10 mouse cellular contexts compared by ENCODE assay signal in the genomic region with DNA sequence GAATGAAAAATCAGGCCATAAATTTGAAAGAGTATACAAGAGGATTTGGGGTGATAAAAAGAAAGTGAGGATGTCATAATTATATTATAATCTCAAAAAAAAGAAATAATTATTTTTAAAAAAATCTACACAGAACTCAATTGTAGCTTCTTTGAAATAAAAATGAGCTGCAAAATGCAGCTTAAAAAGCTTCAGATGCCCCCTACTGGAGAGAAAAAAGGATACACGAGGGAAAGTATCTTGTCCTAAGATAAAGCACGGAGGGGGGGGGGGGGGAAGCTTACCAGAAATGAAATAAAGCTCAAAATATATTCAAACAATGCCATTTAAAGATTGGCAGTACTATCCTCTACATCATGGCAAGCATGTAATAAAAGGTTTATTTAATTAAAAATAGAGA.
DNase-seq lines count a peak whose midpoint lies in the region; ATAC-seq lines count a peak whose summit lies in the region.
"Had no signal": no experiment of that assay in that cellular context is flagged by ENCODE, and none has a peak within 500 bp of the region (broad histone marks: within the 10 kb centered on the region; RNA-seq: fewer than 3 reads in every experiment).

No protein-coding gene starts in this region.

- H3K9ac ChIP-seq in forebrain, embryonic 12.5 days = no peak overlapping the region
- H3K9ac ChIP-seq in forebrain, embryonic 16.5 days (replicated peaks; ENCODE audit: low read depth, low read length) = no peak overlapping the region
- H3K9ac ChIP-seq: hindbrain, embryonic 15.5 days; limb, embryonic 12.5 days had no signal

- intact Hi-C loops in left cerebral cortex, postnatal 14 days (cut with DNase I) = loop anchor here (5.0 to 10.0 kb wide), 3 partner anchors 551 to 704 kb away; no protein-coding TSS in a partner anchor

- no peaks in the 10 kb centered on the region for H3K4me1 ChIP-seq in forebrain, embryonic 12.5 days
- H3K4me1 ChIP-seq in forebrain, embryonic 16.5 days (replicated peaks; ENCODE audit: control insufficient read depth, insufficient read depth, low read length) = no peaks in the 10 kb centered on the region
- H3K4me1 ChIP-seq: hindbrain, embryonic 15.5 days; limb, embryonic 12.5 days had no signal

- H3K9me3 ChIP-seq in forebrain, embryonic 12.5 days = no peaks in the 10 kb centered on the region
- no peaks in the 10 kb centered on the region for H3K9me3 ChIP-seq in forebrain, embryonic 16.5 days (ENCODE audit: control insufficient read depth, low read length)
- H3K9me3 ChIP-seq: hindbrain, embryonic 15.5 days; limb, embryonic 12.5 days had no signal

- no peak overlapping the region for H3K4me2 ChIP-seq in forebrain, embryonic 12.5 days
- H3K4me2 ChIP-seq in forebrain, embryonic 16.5 days (ENCODE audit: low read length) = no peak overlapping the region
- H3K4me2 ChIP-seq: hindbrain, embryonic 15.5 days; limb, embryonic 12.5 days had no signal

- H3K27ac ChIP-seq in forebrain, embryonic 12.5 days = no peak overlapping the region
- no peak overlapping the region for H3K27ac ChIP-seq in forebrain, embryonic 16.5 days (ENCODE audit: low read length)
- H3K27ac ChIP-seq: hindbrain, embryonic 15.5 days; limb, embryonic 12.5 days had no signal

- H3K36me3 ChIP-seq in forebrain, embryonic 12.5 days (replicated peaks) = no peaks in the 10 kb centered on the region
- no peaks in the 10 kb centered on the region for H3K36me3 ChIP-seq in forebrain, embryonic 16.5 days (ENCODE audit: control insufficient read depth, insufficient read depth)
- H3K36me3 ChIP-seq: hindbrain, embryonic 15.5 days; limb, embryonic 12.5 days had no signal

- H3K4me3 ChIP-seq in forebrain, embryonic 12.5 days (replicated peaks) = no peak overlapping the region
- no peak overlapping the region for H3K4me3 ChIP-seq in forebrain, embryonic 16.5 days (replicated peaks; ENCODE audit: low read length)
- H3K4me3 ChIP-seq: hindbrain, embryonic 15.5 days; limb, embryonic 12.5 days had no signal

- WGBS in forebrain, embryonic 12.5 days = 15% methylated on average over 2 of the region's 2 CpGs
- WGBS in forebrain, embryonic 16.5 days = 13% methylated on average over 2 of the region's 2 CpGs

- no peaks in the 10 kb centered on the region for H3K27me3 ChIP-seq in forebrain, embryonic 12.5 days
- H3K27me3 ChIP-seq in forebrain, embryonic 16.5 days (replicated peaks; ENCODE audit: control insufficient read depth, insufficient read depth, low read length) = no peaks in the 10 kb centered on the region
- H3K27me3 ChIP-seq: hindbrain, embryonic 15.5 days; limb, embryonic 12.5 days had no signal

- peak; percentile 31 to 33 for DNase-seq in left cerebral cortex, postnatal 14 days (ENCODE audit: low spot score in 2 of 2)
- DNase-seq in left cerebral cortex, adult 9 months (ENCODE audit: low spot score in 2 of 2) = no peak
- peak; percentile 17 for DNase-seq in ES-CJ7 (ENCODE audit: low read depth, low spot score)
- no peak for DNase-seq in thymus, postnatal 10 days (ENCODE audit: low spot score in 2 of 2)
- DNase-seq in testis, postnatal 10 days (ENCODE audit: low spot score) = no peak

- ATAC-seq in forebrain, embryonic 12.5 days (ENCODE audit: low FRiP score) = 0 out of 2 replicates have a peak, but pooled peaks have one; percentile 4
- no peak for ATAC-seq in forebrain, embryonic 16.5 days
- ATAC-seq in inflammation-experienced regulatory T-cells, adult 6 months = peak; percentile 38

Comparison
In these comparisons a context has a peak if more than half of its experiments do, and no peak if none do; other contexts are left out.
1. DNase-seq: peak in left cerebral cortex, postnatal 14 days (2 of 2) and ES-CJ7 (single experiment); none in left cerebral cortex, adult 9 months (0 of 2), thymus, postnatal 10 days (0 of 2) and testis, postnatal 10 days (single experiment).